Mouse (Mus musculus) liver, embryonic 16.5 days (tissue): ENCODE results near the gene Nfrkb. TPM values are rescaled to one million over a fixed set of nuclear protein-coding genes. Genes with fewer than 3 reads are reported as not detected.

Experiments
- ATAC-seq: fragments of 200-750 bp; cut with Nextera tagmentation; 2 replicates; pipeline ENCODE4 v1.8.0; 2017; ENCODE audit warnings: low read depth, mild to moderate bottlenecking, moderate number of reproducible peaks, moderate library complexity
- H3K27ac ChIP-seq: fragments of 300-500 bp; sonication (generic); 2 replicates; pipeline ENCODE4 v1.5.1; 2014; ENCODE audit warnings: mild to moderate bottlenecking, low read length
- H3K27me3 ChIP-seq: fragments of 300-500 bp; sonication (generic); 2 replicates; pipeline ENCODE4 v1.6.1; 2014; ENCODE audit warnings: low read depth, low read length, mixed read lengths; ENCODE audit not compliant: control insufficient read depth, insufficient read depth
- H3K36me3 ChIP-seq: fragments of 300-500 bp; sonication (generic); 2 replicates; pipeline ENCODE4 v1.6.1; 2014; ENCODE audit warnings: mild to moderate bottlenecking; ENCODE audit not compliant: control insufficient read depth, insufficient read depth
- H3K4me1 ChIP-seq: fragments of 300-500 bp; sonication (generic); 2 replicates; pipeline ENCODE4 v1.6.1; 2014; ENCODE audit warnings: low read depth, low read length, mixed read lengths; ENCODE audit not compliant: control insufficient read depth
- H3K4me2 ChIP-seq: fragments of 300-500 bp; sonication (generic); 2 replicates; pipeline ENCODE4 v1.6.1; 2014; ENCODE audit warnings: low read depth, low read length, mixed read lengths
- H3K4me3 ChIP-seq: fragments of 300-500 bp; sonication (generic); 2 replicates; pipeline ENCODE4 v1.5.1; 2014; ENCODE audit warnings: low read depth, mild to moderate bottlenecking, low read length
- H3K9ac ChIP-seq: fragments of 300-500 bp; sonication (generic); 2 replicates; pipeline ENCODE4 v1.6.1; 2014; ENCODE audit warnings: low read depth, low read length
- H3K9me3 ChIP-seq: fragments of 300-500 bp; sonication (generic); replicated peaks from 2 replicates; pipeline ENCODE4 v1.6.1; 2016; ENCODE audit warnings: low read length; ENCODE audit not compliant: control insufficient read depth
- WGBS: fragments of 180-500 bp; shearing (Covaris S2); extraction: QIAGEN DNeasy Blood & Tissue Kit; methylation state at CpG from one replicate; pipeline ENCODE4 v1.1.7; 2014; ENCODE audit not compliant: insufficient replicate concordance; 5-methylcytosine and 5-hydroxymethylcytosine counted together
- polyA plus RNA-seq: library from polyadenylated mRNA; unstranded; fragments of >200 nt; fragmentation: Nextera tagmentation; extraction: Ambion mirVana; gene quantifications from 2 replicates; pipeline ENCODE4 v1.2.1, GENCODE M21; 2015

Nfrkb gene
- polyA plus RNA-seq, 1 experiment from 2014 or later = 5.5 TPM

- Histone ChIP-seq H3K4me1 (no peaks in the 10 kb centered on the region; the same call in 1 of the 2 replicates), H3K4me3 (no peak overlapping the region), H3K27me3 (no peaks in the 10 kb centered on the region), H3K4me2 (no peak overlapping the region), H3K9ac (no peak overlapping the region), H3K36me3 (peaks cover 9% of the 10 kb centered on the region), H3K27ac (no peak overlapping the region), H3K9me3 (no peaks in the 10 kb centered on the region)
- WGBS = 72% methylated on average over 8 of the region's 8 CpGs
- 0 out of 2 replicates have a peak, but pooled peaks have one; percentile 37 for ATAC-seq
Observed at GRCm38 (mm10) chr9:31365086-31365485, 20.9 kb upstream of the Nfrkb start.

GRCm38 (mm10) chr9:31371740-31372139, 14.3 kb upstream of the Nfrkb start:
- Histone ChIP-seq H3K27ac (no peak overlapping the region), H3K36me3 (peaks cover 4% of the 10 kb centered on the region), H3K4me3 (no peak overlapping the region), H3K9ac (no peak overlapping the region), H3K4me2 (no peak overlapping the region), H3K9me3 (no peaks in the 10 kb centered on the region), H3K4me1 (no peaks in the 10 kb centered on the region), H3K27me3 (no peaks in the 10 kb centered on the region)
- 82% methylated on average over 3 of the region's 3 CpGs for WGBS
- no peak for ATAC-seq

GRCm38 (mm10) chr9:31376661-31377060, 9.3 kb upstream of the Nfrkb start:
- H3K27me3 ChIP-seq = no peaks in the 10 kb centered on the region
- H3K27ac ChIP-seq = no peak overlapping the region
- no peak overlapping the region for H3K9ac ChIP-seq
- peaks cover 1% of the 10 kb centered on the region for H3K36me3 ChIP-seq
- no peaks in the 10 kb centered on the region for H3K9me3 ChIP-seq
- no peak for ATAC-seq
- no peak overlapping the region for H3K4me2 ChIP-seq
- no peaks in the 10 kb centered on the region for H3K4me1 ChIP-seq
- no peak overlapping the region for H3K4me3 ChIP-seq

GRCm38 (mm10) chr9:31384786-31385499, 1.0 kb upstream of the Nfrkb start:
- Histone ChIP-seq H3K4me3 (peak overlapping the region; percentile 78; the same call in 1 of the 2 replicates), H3K9ac (0 out of 2 replicates have a peak overlapping the region, but pooled peaks have one; percentile 91), H3K36me3 (no peaks in the 10 kb centered on the region), H3K4me2 (peak overlapping the region; percentile 91), H3K4me1 (peaks cover 16% of the 10 kb centered on the region), H3K9me3 (no peaks in the 10 kb centered on the region), H3K27ac (no peak overlapping the region), H3K27me3 (no peaks in the 10 kb centered on the region)
- WGBS = 78% methylated on average over 17 of the region's 17 CpGs
- no peak for ATAC-seq

- 0 out of 2 replicates have a peak, but pooled peaks have one; percentile 14 for ATAC-seq
- Histone ChIP-seq H3K27ac (no peak overlapping the region), H3K27me3 (no peaks in the 10 kb centered on the region), H3K4me2 (peak overlapping the region; percentile 91), H3K4me3 (peak overlapping the region; percentile 78), H3K9ac (peak overlapping the region; percentile 91), H3K4me1 (peaks cover 16% of the 10 kb centered on the region), H3K36me3 (no peaks in the 10 kb centered on the region), H3K9me3 (no peaks in the 10 kb centered on the region)
- WGBS = 23% methylated on average over 4 of the region's 4 CpGs
Observed at GRCm38 (mm10) chr9:31385500-31385869, 507 bp upstream of the Nfrkb start.

GRCm38 (mm10) chr9:31386368-31387180, 582 bp downstream of the Nfrkb start:
- Histone ChIP-seq H3K9me3 (no peaks in the 10 kb centered on the region), H3K4me3 (peak overlapping the region; percentile 78), H3K27ac (peak overlapping the region; percentile 67), H3K9ac (peak overlapping the region; percentile 91), H3K36me3 (peaks cover 6% of the 10 kb centered on the region; the same call in 1 of the 2 replicates), H3K4me1 (peaks cover 16% of the 10 kb centered on the region), H3K4me2 (peak overlapping the region; percentile 91), H3K27me3 (no peaks in the 10 kb centered on the region)
- peak; percentile 36 for ATAC-seq
- WGBS = 9% methylated on average over 35 of the region's 44 CpGs

- H3K27me3 ChIP-seq = no peaks in the 10 kb centered on the region
- ATAC-seq = no peak
- H3K36me3 ChIP-seq = peaks cover 11% of the 10 kb centered on the region
- no peaks in the 10 kb centered on the region for H3K9me3 ChIP-seq
- H3K9ac ChIP-seq = no peak overlapping the region; the same call in 1 of the 2 replicates
- WGBS = 67% methylated on average over 5 of the region's 5 CpGs
- peak overlapping the region; percentile 91 for H3K4me2 ChIP-seq
- peak overlapping the region; percentile 78 for H3K4me3 ChIP-seq
- no peak overlapping the region; the same call in 1 of the 2 replicates for H3K27ac ChIP-seq
- peaks cover 16% of the 10 kb centered on the region for H3K4me1 ChIP-seq
Observed at GRCm38 (mm10) chr9:31387206-31387605, 1.2 kb downstream of the Nfrkb start.

- WGBS = 46% methylated on average over 4 of the region's 4 CpGs
- Histone ChIP-seq H3K27ac (no peak overlapping the region), H3K4me2 (no peak overlapping the region), H3K27me3 (no peaks in the 10 kb centered on the region), H3K4me3 (no peak overlapping the region), H3K9me3 (no peaks in the 10 kb centered on the region), H3K36me3 (peaks cover 53% of the 10 kb centered on the region), H3K9ac (no peak overlapping the region), H3K4me1 (no peaks in the 10 kb centered on the region)
- ATAC-seq = no peak
Observed at GRCm38 (mm10) chr9:31400441-31400840, 14.4 kb downstream of the Nfrkb start.

- Histone ChIP-seq H3K9ac (no peak overlapping the region), H3K4me3 (no peak overlapping the region), H3K27ac (no peak overlapping the region), H3K4me2 (no peak overlapping the region), H3K9me3 (no peaks in the 10 kb centered on the region), H3K4me1 (no peaks in the 10 kb centered on the region), H3K27me3 (no peaks in the 10 kb centered on the region), H3K36me3 (peaks cover 37% of the 10 kb centered on the region)
- WGBS = 73% methylated on average over 2 of the region's 2 CpGs
- ATAC-seq = no peak
Observed at GRCm38 (mm10) chr9:31404311-31404710, 18.3 kb downstream of the Nfrkb start.
